Mouse (Mus musculus) liver, embryonic 13.5 days (tissue): ENCODE data around the gene Hdac5. TPM values are rescaled to one million over a fixed set of nuclear protein-coding genes. Genes with fewer than 3 reads are reported as not detected.

Source experiments
- ATAC-seq: fragments of 200-750 bp; cut with Nextera tagmentation; 2 replicates; pipeline ENCODE4 v1.8.0; 2017; ENCODE audit warnings: low read depth, mild to moderate bottlenecking, moderate number of reproducible peaks, moderate library complexity
- DNase-seq: peaks from one replicate; pipeline ENCODE4 v3.0.0; 2022
- H3K27ac ChIP-seq: fragments of 300-500 bp; sonication (generic); 2 replicates; pipeline ENCODE4 v1.5.1; 2015; ENCODE audit warnings: moderate library complexity, mild to moderate bottlenecking, inconsistent platforms
- H3K27me3 ChIP-seq: fragments of 300-500 bp; sonication (generic); 2 replicates; pipeline ENCODE4 v1.6.1; 2015; ENCODE audit warnings: mild to moderate bottlenecking, inconsistent platforms
- H3K36me3 ChIP-seq: fragments of 300-500 bp; sonication (generic); 2 replicates; pipeline ENCODE4 v1.6.1; 2015; ENCODE audit warnings: mild to moderate bottlenecking, inconsistent platforms
- H3K4me1 ChIP-seq: fragments of 300-500 bp; sonication (generic); replicated peaks from 2 replicates; pipeline ENCODE4 v1.6.1; 2015; ENCODE audit warnings: inconsistent platforms
- H3K4me2 ChIP-seq: fragments of 300-500 bp; sonication (generic); 2 replicates; pipeline ENCODE4 v1.6.1; 2015; ENCODE audit warnings: inconsistent platforms, mild to moderate bottlenecking, moderate library complexity
- H3K4me3 ChIP-seq: fragments of 300-500 bp; sonication (generic); replicated peaks from 2 replicates; pipeline ENCODE4 v1.5.1; 2015; ENCODE audit warnings: mild to moderate bottlenecking, inconsistent platforms
- H3K9ac ChIP-seq: fragments of 300-500 bp; sonication (generic); 2 replicates; pipeline ENCODE4 v1.6.1; 2015; ENCODE audit warnings: mild to moderate bottlenecking, inconsistent platforms
- H3K9me3 ChIP-seq: fragments of 300-500 bp; sonication (generic); replicated peaks from 2 replicates; pipeline ENCODE4 v1.6.1; 2016; ENCODE audit warnings: inconsistent platforms
- WGBS: fragments of 180-500 bp; shearing (Covaris S2); methylation state at CpG from one replicate; pipeline ENCODE4 v1.1.7; 2015; ENCODE audit not compliant: insufficient replicate concordance; 5-methylcytosine and 5-hydroxymethylcytosine counted together
- polyA plus RNA-seq: library from polyadenylated mRNA; unstranded; fragments of >200 nt; fragmentation: Nextera tagmentation; extraction: Ambion mirVana; gene quantifications from 2 replicates; pipeline ENCODE4 v1.2.1, GENCODE M21; 2015

Gene Hdac5
- polyA plus RNA-seq, 1 experiment from 2014 or later: 12.9 TPM

- peaks cover 87% of the 10 kb centered on the region for H3K36me3 ChIP-seq
- 68% methylated on average over 9 of the region's 9 CpGs for WGBS
- DNase-seq: no peak
Observed at GRCm38 (mm10) chr11:102257514-102257913, 27.5 kb upstream of the Hdac5 start.

GRCm38 (mm10) chr11:102249351-102250090, 19.6 kb upstream of the Hdac5 start:
- peaks cover 28% of the 10 kb centered on the region for H3K4me1 ChIP-seq
- DNase-seq (peak; percentile 7), ATAC-seq (peak; percentile 3; the same call in 1 of the 2 replicates)
- peak overlapping the region; percentile 90 for H3K9ac ChIP-seq
- H3K36me3 ChIP-seq: peaks cover 38% of the 10 kb centered on the region
- H3K4me2 ChIP-seq: peak overlapping the region; percentile 83
- peaks cover 16% of the 10 kb centered on the region for H3K27me3 ChIP-seq
- WGBS: 10% methylated on average over 9 of the region's 9 CpGs
- no peaks in the 10 kb centered on the region for H3K9me3 ChIP-seq
- H3K27ac ChIP-seq: peak overlapping the region; percentile 78
- peak overlapping the region; percentile 86 for H3K4me3 ChIP-seq

More at GRCm38 (mm10) chr11:102257514-102257913, 27.5 kb upstream of the Hdac5 start:
- no peak for ATAC-seq
- H3K27me3 ChIP-seq: no peaks in the 10 kb centered on the region
- H3K9me3 ChIP-seq: no peaks in the 10 kb centered on the region
- no peak overlapping the region for H3K4me2 ChIP-seq
- no peak overlapping the region for H3K4me3 ChIP-seq
- H3K27ac ChIP-seq: no peak overlapping the region
- H3K9ac ChIP-seq: no peak overlapping the region
- H3K4me1 ChIP-seq: peaks cover 13% of the 10 kb centered on the region

- H3K36me3 ChIP-seq: peaks cover 31% of the 10 kb centered on the region
- peak within 1 kb of the TSS; percentile 78 for H3K27ac ChIP-seq
- DNase-seq: peak; percentile 93
- H3K27me3 ChIP-seq: peaks cover 19% of the 10 kb centered on the region
- WGBS: under 1% methylated on average over 41 of the region's 41 CpGs
- peak; percentile 78 for ATAC-seq
- peak within 1 kb of the TSS; percentile 86 for H3K4me3 ChIP-seq
- no peaks in the 10 kb centered on the region for H3K9me3 ChIP-seq
- H3K4me1 ChIP-seq: peaks cover 28% of the 10 kb centered on the region
- H3K4me2 ChIP-seq: peak within 1 kb of the TSS; percentile 83
- peak within 1 kb of the TSS; percentile 90 for H3K9ac ChIP-seq
Observed at GRCm38 (mm10) chr11:102248630-102249230, 18.8 kb upstream of the Hdac5 start, which contains the start of gene BC030867. TSS of gene BC030867 (plus strand) at chr11:102248882.

GRCm38 (mm10) chr11:102246871-102247270, 16.9 kb upstream of the Hdac5 start:
- DNase-seq: no peak
- peaks cover 28% of the 10 kb centered on the region for H3K4me1 ChIP-seq
- H3K4me2 ChIP-seq: no peak overlapping the region
- peaks cover 14% of the 10 kb centered on the region for H3K36me3 ChIP-seq
- H3K27ac ChIP-seq: no peak overlapping the region
- WGBS: 78% methylated on average over 4 of the region's 4 CpGs
- no peaks in the 10 kb centered on the region for H3K9me3 ChIP-seq
- ATAC-seq: no peak
- no peak overlapping the region for H3K4me3 ChIP-seq
- H3K27me3 ChIP-seq: peaks cover 26% of the 10 kb centered on the region
- no peak overlapping the region for H3K9ac ChIP-seq

- H3K27me3 ChIP-seq: peaks cover 26% of the 10 kb centered on the region
- H3K4me2 ChIP-seq: no peak overlapping the region
- H3K4me3 ChIP-seq: no peak overlapping the region
- WGBS: 68% methylated on average over 6 of the region's 6 CpGs
- no peak for ATAC-seq
- no peak overlapping the region for H3K9ac ChIP-seq
- no peak overlapping the region for H3K27ac ChIP-seq
- no peaks in the 10 kb centered on the region for H3K9me3 ChIP-seq
- H3K4me1 ChIP-seq: peaks cover 29% of the 10 kb centered on the region
- H3K36me3 ChIP-seq: peaks cover 7% of the 10 kb centered on the region
- no peak for DNase-seq
Observed at GRCm38 (mm10) chr11:102246273-102246635, 16.3 kb upstream of the Hdac5 start.

GRCm38 (mm10) chr11:102245581-102246272, 15.8 kb upstream of the Hdac5 start:
- H3K4me2 ChIP-seq: peak overlapping the region; percentile 55
- no peak overlapping the region for H3K27ac ChIP-seq
- H3K9ac ChIP-seq: no peak overlapping the region
- no peaks in the 10 kb centered on the region for H3K9me3 ChIP-seq
- H3K36me3 ChIP-seq: peaks cover 2% of the 10 kb centered on the region
- H3K27me3 ChIP-seq: peaks cover 26% of the 10 kb centered on the region
- ATAC-seq: no peak
- H3K4me1 ChIP-seq: peaks cover 32% of the 10 kb centered on the region
- H3K4me3 ChIP-seq: no peak overlapping the region
- 57% methylated on average over 14 of the region's 14 CpGs for WGBS
- DNase-seq: no peak

- ATAC-seq (no peak), DNase-seq (peak; percentile 12)
- Histone ChIP-seq H3K4me3 (peak overlapping the region; percentile 25), H3K27me3 (peaks cover 26% of the 10 kb centered on the region), H3K4me2 (peak overlapping the region; percentile 55), H3K4me1 (peaks cover 28% of the 10 kb centered on the region), H3K9me3 (no peaks in the 10 kb centered on the region), H3K27ac (no peak overlapping the region), H3K36me3 (no peaks in the 10 kb centered on the region), H3K9ac (peak overlapping the region; percentile 49)
- 4% methylated on average over 32 of the region's 32 CpGs for WGBS
Observed at GRCm38 (mm10) chr11:102244926-102245449, 15.0 kb upstream of the Hdac5 start.

GRCm38 (mm10) chr11:102241874-102242273, 11.9 kb upstream of the Hdac5 start:
- 49% methylated on average over 5 of the region's 5 CpGs for WGBS

GRCm38 (mm10) chr11:102241246-102241645, 11.3 kb upstream of the Hdac5 start:
- H3K4me2 ChIP-seq: no peak overlapping the region
- WGBS: 60% methylated on average over 5 of the region's 5 CpGs

More at GRCm38 (mm10) chr11:102241874-102242273, 11.9 kb upstream of the Hdac5 start:
- no peak for DNase-seq
- Histone ChIP-seq H3K9ac (no peak overlapping the region), H3K9me3 (no peaks in the 10 kb centered on the region), H3K4me3 (no peak overlapping the region), H3K36me3 (no peaks in the 10 kb centered on the region), H3K27me3 (peaks cover 26% of the 10 kb centered on the region), H3K4me1 (peaks cover 19% of the 10 kb centered on the region), H3K4me2 (no peak overlapping the region), H3K27ac (no peak overlapping the region)
- no peak for ATAC-seq

GRCm38 (mm10) chr11:102240636-102241035, 10.7 kb upstream of the Hdac5 start:
- Histone ChIP-seq H3K9me3 (no peaks in the 10 kb centered on the region), H3K4me1 (peaks cover 23% of the 10 kb centered on the region), H3K4me2 (no peak overlapping the region), H3K36me3 (no peaks in the 10 kb centered on the region), H3K27me3 (peaks cover 21% of the 10 kb centered on the region), H3K4me3 (no peak overlapping the region), H3K9ac (no peak overlapping the region), H3K27ac (no peak overlapping the region)
- ATAC-seq: no peak
- DNase-seq: no peak
- WGBS: 73% methylated on average over 6 of the region's 6 CpGs

More at GRCm38 (mm10) chr11:102241246-102241645, 11.3 kb upstream of the Hdac5 start:
- ATAC-seq (peak; percentile 71), DNase-seq (no peak)
- Histone ChIP-seq H3K4me1 (peaks cover 20% of the 10 kb centered on the region), H3K27ac (no peak overlapping the region), H3K4me3 (no peak overlapping the region), H3K36me3 (no peaks in the 10 kb centered on the region), H3K9ac (no peak overlapping the region), H3K27me3 (peaks cover 26% of the 10 kb centered on the region), H3K9me3 (no peaks in the 10 kb centered on the region)

GRCm38 (mm10) chr11:102236022-102236421, 6.1 kb upstream of the Hdac5 start:
- ATAC-seq (no peak), DNase-seq (no peak)
- H3K36me3 ChIP-seq: no peaks in the 10 kb centered on the region
- no peaks in the 10 kb centered on the region for H3K27me3 ChIP-seq
- no peak overlapping the region for H3K4me3 ChIP-seq
- H3K9ac ChIP-seq: no peak overlapping the region
- H3K9me3 ChIP-seq: no peaks in the 10 kb centered on the region
- no peak overlapping the region for H3K4me2 ChIP-seq
- H3K4me1 ChIP-seq: peaks cover 10% of the 10 kb centered on the region; the same call in 1 of the 2 replicates
- H3K27ac ChIP-seq: no peak overlapping the region
- 6% methylated on average over 2 of the region's 2 CpGs for WGBS
